Mouse (Mus musculus) thymus, adult 2 months (tissue): ENCODE measurements around the gene Xirp1. TPM values are rescaled to one million over a fixed set of nuclear protein-coding genes. Genes with fewer than 3 reads are reported as not detected.

ENCODE experiments used
- DNase-seq: peaks from one replicate; pipeline ENCODE4 v3.0.0; 2021
- H3K27ac ChIP-seq: fragments of 200-500 bp; 2 replicates; pipeline ENCODE4 v1.5.1; 2012; ENCODE audit warnings: low read length, control low read depth; ENCODE audit not compliant: control insufficient read depth, insufficient read depth
- H3K27me3 ChIP-seq: fragments of 200-500 bp; 2 replicates; pipeline ENCODE4 v1.6.1; 2012; ENCODE audit warnings: mild to moderate bottlenecking, low read length, moderate library complexity, mixed read lengths; ENCODE audit not compliant: control insufficient read depth, insufficient read depth
- H3K36me3 ChIP-seq: fragments of 200-500 bp; 2 replicates; pipeline ENCODE4 v1.6.1; 2012; ENCODE audit warnings: mild to moderate bottlenecking, low read length, moderate library complexity; ENCODE audit not compliant: control insufficient read depth, insufficient read depth
- H3K4me1 ChIP-seq: fragments of 200-500 bp; replicated peaks from 2 replicates; pipeline ENCODE4 v1.6.1; 2012; ENCODE audit warnings: low read length; ENCODE audit not compliant: control insufficient read depth, insufficient read depth
- H3K4me3 ChIP-seq: fragments of 200-500 bp; 2 replicates; pipeline ENCODE4 v1.5.1; 2012; ENCODE audit warnings: mild to moderate bottlenecking, low read length, control low read depth, moderate library complexity; ENCODE audit not compliant: control insufficient read depth, insufficient read depth
- CTCF ChIP-seq: fragments of 200-500 bp; IDR thresholded peaks from 2 replicates; pipeline ENCODE4 v1.5.1; 2012; ENCODE audit warnings: mild to moderate bottlenecking, control low read depth, low read length, moderate library complexity, borderline replicate concordance; ENCODE audit not compliant: control insufficient read depth, poor library complexity, insufficient read depth; ENCODE audit errors: extremely low read depth
- POLR2A ChIP-seq: fragments of 200-500 bp; IDR thresholded peaks from 2 replicates; pipeline ENCODE4 v1.6.1; 2012; ENCODE audit warnings: mild to moderate bottlenecking, low read length, control low read depth, moderate library complexity; ENCODE audit not compliant: control insufficient read depth, poor library complexity, insufficient read depth; ENCODE audit errors: extremely low read depth
- WGBS: fragments of 180-500 bp; shearing (Covaris S2); methylation state at CpG from one replicate; pipeline ENCODE4 v1.1.7; 2018; 5-methylcytosine and 5-hydroxymethylcytosine counted together
- polyA plus RNA-seq: library from polyadenylated mRNA; depleted of rRNA; stranded (reverse); fragments of >200 nt; gene quantifications from 2 replicates; pipeline ENCODE4 v1.2.3, GENCODE M21; 2012

The Xirp1 gene
- polyA plus RNA-seq, 1 experiment: 2.3 TPM

DNA sequence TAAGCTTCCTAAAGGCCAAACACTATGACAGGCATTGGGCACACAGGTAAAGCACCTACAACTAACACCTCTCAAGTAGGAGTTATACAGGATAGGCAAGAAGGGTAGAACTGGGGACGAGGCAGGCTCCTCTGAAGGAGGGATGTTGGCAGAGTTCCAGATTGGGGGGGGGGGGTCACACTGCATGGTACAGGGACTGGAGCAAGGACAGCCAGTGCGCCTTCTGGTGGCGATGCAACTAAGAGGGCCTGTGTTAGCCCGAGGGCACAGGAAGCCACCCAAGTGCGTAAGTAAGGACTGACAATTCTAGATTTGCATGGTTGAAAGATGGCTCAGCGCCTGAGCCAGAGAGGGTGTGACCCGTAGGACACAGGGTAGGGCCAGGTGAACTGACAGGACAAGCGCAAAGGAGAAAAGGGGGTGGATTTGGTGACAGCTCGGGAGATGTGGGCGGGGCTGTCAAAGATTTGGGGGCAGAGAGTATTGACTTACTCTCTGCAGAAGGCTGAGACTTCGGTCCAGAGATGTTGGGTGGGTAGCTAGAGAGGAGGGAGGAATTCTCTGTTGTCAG is 41.1 kb downstream of the Xirp1 start:
- Histone ChIP-seq H3K4me3 (peak overlapping the region; percentile 87), H3K4me1 (peaks cover 53% of the 10 kb centered on the region), H3K27ac (peak overlapping the region; percentile 98), H3K36me3 (no peaks in the 10 kb centered on the region), H3K27me3 (no peaks in the 10 kb centered on the region)
- TF ChIP-seq CTCF (peak; percentile 70; the same call in 1 of the 2 replicates), POLR2A (no peak)
- WGBS: 0% methylated on average over 11 of the region's 11 CpGs
- DNase-seq: peak; percentile 85

DNA sequence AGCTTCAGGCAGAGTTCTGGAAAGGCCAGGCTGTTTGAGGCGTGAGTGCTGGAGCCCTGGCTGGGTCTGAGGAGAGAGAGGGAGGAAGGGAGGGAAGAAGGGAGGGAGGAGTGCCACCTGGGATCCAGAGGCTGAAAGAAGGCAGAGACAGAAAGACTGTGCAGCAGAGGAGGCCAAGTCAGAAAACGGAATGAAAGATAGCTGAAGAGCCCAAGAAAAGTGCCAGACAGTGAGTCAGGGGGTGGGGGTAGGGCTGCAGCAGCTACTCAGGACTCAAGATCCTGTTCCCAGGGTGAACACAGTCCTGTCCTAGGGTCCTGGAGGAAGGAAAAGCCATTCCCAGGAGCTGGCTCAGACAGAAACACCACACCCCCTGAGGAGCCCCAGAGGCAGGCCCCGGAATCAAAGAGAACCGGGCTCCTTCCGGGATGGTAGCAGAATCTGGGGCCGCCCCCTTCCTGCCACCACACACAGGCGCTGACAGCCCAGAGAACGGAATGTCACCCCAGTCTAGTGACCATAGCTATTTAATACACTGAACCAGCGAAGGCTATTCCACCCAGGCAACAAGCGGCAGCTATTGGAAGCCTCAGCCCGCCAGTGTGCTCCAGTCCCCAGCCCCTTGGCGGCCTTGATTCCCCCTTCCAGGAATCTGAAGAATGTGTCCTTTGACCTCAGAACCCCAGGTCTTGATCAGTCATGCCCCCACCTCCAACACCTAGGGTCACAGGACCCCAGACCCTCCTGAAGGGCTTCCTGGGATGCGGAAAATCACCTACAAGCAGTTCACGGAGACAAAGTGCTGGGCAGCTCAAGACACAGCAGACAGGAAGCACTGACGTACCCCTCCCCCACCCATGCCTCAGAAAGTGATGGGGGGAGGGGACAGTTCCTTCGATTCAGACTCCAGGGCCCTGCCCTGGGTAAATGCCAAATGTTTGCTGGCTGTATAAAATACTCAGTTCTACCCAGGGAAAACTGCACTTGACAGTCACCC is 41.9 kb downstream of the Xirp1 start:
- H3K27me3 ChIP-seq: no peaks in the 10 kb centered on the region
- H3K4me3 ChIP-seq: peak overlapping the region; percentile 87
- peaks cover 61% of the 10 kb centered on the region for H3K4me1 ChIP-seq
- peak; percentile 86 for DNase-seq
- TF ChIP-seq POLR2A (peak; percentile 63; the same call in 1 of the 2 replicates), CTCF (no peak)
- peak overlapping the region; percentile 98 for H3K27ac ChIP-seq
- H3K36me3 ChIP-seq: peaks cover 1% of the 10 kb centered on the region; the same call in 1 of the 2 replicates
- WGBS: 2% methylated on average over 16 of the region's 16 CpGs

DNA sequence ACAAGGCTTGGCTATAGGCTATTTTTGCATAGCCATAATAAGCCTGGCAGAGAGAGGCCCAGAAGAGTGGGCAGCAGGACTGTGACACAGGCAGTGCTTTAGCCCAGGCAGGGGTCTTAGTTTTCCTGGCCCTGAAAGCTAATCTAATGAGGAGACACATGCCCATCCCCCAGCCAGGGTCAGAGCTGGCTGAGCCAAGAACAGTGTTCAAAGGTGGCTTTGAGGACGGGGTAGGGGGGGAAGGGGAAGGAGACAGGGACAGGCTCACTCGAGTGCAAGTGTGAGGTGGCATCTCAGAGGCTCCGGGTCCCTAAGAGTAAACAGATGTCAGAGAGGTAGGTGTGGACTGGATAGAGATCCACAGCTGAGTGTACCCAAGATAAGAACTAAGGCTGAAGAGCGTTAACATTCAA is 42.6 kb downstream of the Xirp1 start:
- 5% methylated on average over 4 of the region's 4 CpGs for WGBS

DNA sequence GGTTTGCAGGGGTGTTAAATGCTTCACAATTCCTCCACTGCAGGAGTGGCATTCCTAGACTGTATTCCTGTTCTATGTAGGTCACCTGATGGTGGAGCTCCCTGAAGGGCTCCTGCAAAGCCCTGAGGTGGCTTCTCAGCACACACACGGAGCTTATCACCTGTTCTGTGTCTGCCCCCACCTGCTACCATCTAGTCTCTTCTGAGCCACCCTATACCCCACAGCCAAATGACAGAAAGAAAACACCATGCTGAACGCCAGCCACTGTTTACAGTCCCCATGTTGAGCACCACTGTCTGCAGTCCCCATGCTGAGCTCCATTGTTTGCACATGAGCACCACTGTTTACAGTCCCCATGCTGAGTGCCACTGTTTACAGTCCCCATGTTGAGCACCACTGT is 43.6 kb downstream of the Xirp1 start:
- WGBS: 10% methylated on average over 2 of the region's 2 CpGs
- peak overlapping the region; percentile 9; the same call in 1 of the 2 replicates for H3K4me3 ChIP-seq
- no peak for DNase-seq
- H3K4me1 ChIP-seq: peaks cover 50% of the 10 kb centered on the region
- peaks cover 11% of the 10 kb centered on the region for H3K36me3 ChIP-seq
- peak overlapping the region; percentile 93 for H3K27ac ChIP-seq
- no peaks in the 10 kb centered on the region for H3K27me3 ChIP-seq
- TF ChIP-seq POLR2A (no peak), CTCF (no peak)

More for the DNA sequence above, 42.6 kb downstream of the Xirp1 start:
- Histone ChIP-seq H3K4me1 (peaks cover 59% of the 10 kb centered on the region), H3K27me3 (no peaks in the 10 kb centered on the region), H3K36me3 (peaks cover 5% of the 10 kb centered on the region; the same call in 1 of the 2 replicates), H3K27ac (peak overlapping the region; percentile 98), H3K4me3 (peak overlapping the region; percentile 87)
- TF ChIP-seq CTCF (no peak), POLR2A (no peak)
- DNase-seq: peak; percentile 44

DNA sequence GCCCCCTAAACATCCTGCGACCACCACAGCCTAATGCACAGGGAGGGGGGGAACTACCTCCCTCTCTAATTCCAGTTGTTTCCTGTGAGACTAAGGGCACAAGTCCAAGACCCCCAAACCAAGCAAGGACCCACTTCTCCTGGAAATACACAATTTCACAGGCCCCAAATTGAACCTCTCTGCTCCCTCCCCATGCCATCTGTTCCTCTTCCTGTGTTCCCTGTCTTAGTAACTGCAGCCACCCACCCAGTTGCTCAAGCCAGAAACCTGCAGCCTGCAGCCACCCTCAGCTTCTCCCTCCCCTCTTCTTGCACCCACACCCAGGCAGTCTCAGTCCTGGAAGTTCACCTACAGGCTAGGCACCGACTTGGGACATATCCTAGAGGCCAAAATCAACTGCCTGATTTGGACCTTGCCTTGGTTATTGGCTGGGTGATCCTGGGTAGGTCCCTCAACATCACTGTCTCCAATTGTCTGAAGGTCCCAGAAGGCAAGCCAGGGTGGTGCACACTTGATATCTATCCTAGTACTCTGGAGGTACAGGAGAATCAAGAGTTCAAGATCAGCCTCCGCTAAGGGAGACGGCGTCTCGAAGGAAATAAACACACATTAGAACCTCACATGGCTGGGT is 44.5 kb downstream of the Xirp1 start:
- H3K27ac ChIP-seq: peak overlapping the region; percentile 93
- H3K36me3 ChIP-seq: peaks cover 18% of the 10 kb centered on the region
- TF ChIP-seq CTCF: no peak
- TF ChIP-seq POLR2A: no peak
- no peaks in the 10 kb centered on the region for H3K27me3 ChIP-seq
- 53% methylated on average over 6 of the region's 6 CpGs for WGBS
- peak overlapping the region; percentile 57 for H3K4me3 ChIP-seq
- H3K4me1 ChIP-seq: peaks cover 42% of the 10 kb centered on the region
- peak; percentile 44 for DNase-seq
